Mouse (Mus musculus): ENCODE data around the gene AC153137.1. TPM values are rescaled to one million over a fixed set of nuclear protein-coding genes. Genes with fewer than 3 reads are reported as not detected.

The AC153137.1 gene
- total and polyA plus RNA-seq, 3 experiments: not detected

DNA sequence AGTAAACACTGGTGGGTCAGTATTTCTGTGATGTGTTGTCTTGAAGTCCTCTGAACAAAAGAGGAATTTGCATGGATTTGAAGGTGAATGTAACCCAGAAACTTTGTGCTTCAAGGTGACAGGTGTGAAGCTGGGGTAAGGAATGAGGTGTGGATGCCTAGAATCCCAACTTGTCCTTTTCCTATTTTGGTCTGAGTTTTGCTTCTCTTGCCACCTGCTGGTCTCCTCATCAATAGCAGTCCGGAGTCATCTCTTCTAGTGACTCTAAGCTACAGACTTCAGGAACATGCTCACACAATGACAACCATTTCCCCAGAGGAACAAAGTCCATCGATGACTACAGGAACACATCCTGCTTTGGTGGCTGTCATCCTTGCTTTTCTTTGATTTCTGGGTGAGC lies 46.9 kb downstream of the AC153137.1 start:
- no peak overlapping the region for H3K27ac ChIP-seq (ENCODE audit: insufficient read depth, low read depth)
- H3K4me2 ChIP-seq (ENCODE audit: insufficient read depth, low read depth, poor library complexity, severe bottlenecking): no peak overlapping the region
- no peak for DNase-seq (ENCODE audit: extremely low read depth)
- no peaks in the 10 kb centered on the region for H3K36me3 ChIP-seq (replicated peaks in 1 of 2; ENCODE audit: control insufficient read depth in 1 of 2, insufficient read depth in 1 of 2, low read length in 1 of 2)
- H3K9ac ChIP-seq (ENCODE audit: insufficient read depth, low read depth): no peak overlapping the region
- no peaks in the 10 kb centered on the region for H3K27me3 ChIP-seq (replicated peaks)
- no peaks in the 10 kb centered on the region for H3K4me1 ChIP-seq (ENCODE audit: control insufficient read depth in 1 of 2, insufficient read depth in 2 of 2)
- dilution Hi-C loops (cut with MboI; ENCODE audit: extremely low pct_ligation_motif_present, extremely low pct_unique_long_range_greater_than_20kb, low sequenced_read_pairs) (no loop called here), in situ Hi-C loops (cut with MboI; ENCODE audit: low pct_ligation_motif_present, low pct_unique_long_range_greater_than_20kb, low sequenced_read_pairs) (loop anchor here (10.0 to 25.0 kb wide), 3 partner anchors 46 to 231 kb away; no protein-coding TSS in a partner anchor)
- H3K79me2 ChIP-seq (replicated peaks; ENCODE audit: control insufficient read depth, extremely low read depth, insufficient read depth, poor library complexity, severe bottlenecking): no peaks in the 10 kb centered on the region
- H3K4me3 ChIP-seq (replicated peaks in 1 of 3; ENCODE audit: low read depth in 2 of 3, low read length in 2 of 3, poor library complexity in 1 of 3): no peak overlapping the region
- TF ChIP-seq TBP (conservative IDR thresholded peaks at IDR 0.05; ENCODE audit: low read depth, low read length): no peak
- peak in 1 of 2 experiments; percentile 60; a peak in 3 of 4 replicates for TF ChIP-seq CTCF (conservative IDR thresholded peaks at IDR 0.05 in 1 of 2, IDR thresholded peaks at IDR 0.05 in 1 of 2; ENCODE audit: low read depth in 2 of 2, low read length in 2 of 2)
- TF ChIP-seq RAD21 (IDR thresholded peaks at IDR 0.05; ENCODE audit: low read depth, low read length): peak; percentile 48
- no peak for TF ChIP-seq MYC (IDR thresholded peaks at IDR 0.05; ENCODE audit: low read depth, low read length)
- no peak for TF ChIP-seq ZNF384 (IDR thresholded peaks at IDR 0.05; ENCODE audit: low read depth, low read length)
- peak; percentile 67 for TF ChIP-seq SMC3 (IDR thresholded peaks at IDR 0.05; ENCODE audit: low read depth, low read length)
- TF ChIP-seq ETS1 (conservative IDR thresholded peaks at IDR 0.05; ENCODE audit: low read depth, low read length): no peak
- no peak for TF ChIP-seq MAX (IDR thresholded peaks at IDR 0.05; ENCODE audit: low read length)
- no peak for TF ChIP-seq EP300 (IDR thresholded peaks at IDR 0.05; ENCODE audit: low read length)
- TF ChIP-seq ZKSCAN1 (IDR thresholded peaks at IDR 0.05; ENCODE audit: borderline replicate concordance, low read depth, low read length): no peak
- TF ChIP-seq ZC3H11A (IDR thresholded peaks at IDR 0.05; ENCODE audit: low read depth, low read length): no peak; the same call in 1 of the 2 replicates
- TF ChIP-seq JUND (conservative IDR thresholded peaks at IDR 0.05; ENCODE audit: low read depth, low read length): no peak
- TF ChIP-seq IRF4 (IDR thresholded peaks at IDR 0.05; ENCODE audit: low read depth, low read length): no peak
- no peaks in the 10 kb centered on the region for H3K9me3 ChIP-seq (replicated peaks; ENCODE audit: low read length)

DNA sequence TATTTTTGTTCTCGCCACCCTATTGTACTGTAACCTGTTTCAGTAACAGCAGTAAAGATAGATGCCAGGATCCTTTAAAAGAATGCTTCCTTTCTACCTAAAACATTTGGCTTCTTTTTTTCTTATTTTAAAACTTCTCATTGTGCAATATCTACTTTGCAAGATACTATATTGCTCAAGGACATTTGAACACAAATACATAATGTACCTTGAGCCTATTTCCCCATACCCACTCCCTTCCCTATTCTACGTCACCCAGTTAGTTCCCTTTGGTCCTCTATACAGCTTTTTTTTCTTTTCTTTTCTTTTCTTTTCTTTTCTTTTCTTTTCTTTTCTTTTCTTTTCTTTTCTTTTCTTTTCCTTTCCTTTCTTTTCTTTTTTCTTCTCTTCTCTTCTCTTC lies 47.6 kb downstream of the AC153137.1 start:
- Histone ChIP-seq H3K4me3 (replicated peaks in 1 of 3; ENCODE audit: low read depth in 2 of 3, low read length in 2 of 3, poor library complexity in 1 of 3) (no peak overlapping the region), H3K36me3 (replicated peaks in 1 of 2; ENCODE audit: control insufficient read depth in 1 of 2, insufficient read depth in 1 of 2, low read length in 1 of 2) (no peaks in the 10 kb centered on the region)

More for the DNA sequence above, 47.6 kb downstream of the AC153137.1 start:
- no peak for TF ChIP-seq JUN (IDR thresholded peaks at IDR 0.05; ENCODE audit: insufficient read depth, low read depth, low read length)
- H3K4me1 ChIP-seq (ENCODE audit: control insufficient read depth in 1 of 2, insufficient read depth in 2 of 2): no peaks in the 10 kb centered on the region
- dilution Hi-C loops (cut with MboI; ENCODE audit: extremely low pct_ligation_motif_present, extremely low pct_unique_long_range_greater_than_20kb, low sequenced_read_pairs): no loop called here
- in situ Hi-C loops (cut with MboI; ENCODE audit: low pct_ligation_motif_present, low pct_unique_long_range_greater_than_20kb, low sequenced_read_pairs): loop anchor here (10.0 to 25.0 kb wide), 3 partner anchors 45 to 232 kb away; no protein-coding TSS in a partner anchor
- H3K27ac ChIP-seq (ENCODE audit: insufficient read depth, low read depth): no peak overlapping the region
- H3K79me2 ChIP-seq (replicated peaks; ENCODE audit: control insufficient read depth, extremely low read depth, insufficient read depth, poor library complexity, severe bottlenecking): no peaks in the 10 kb centered on the region
- H3K9me3 ChIP-seq (replicated peaks; ENCODE audit: low read length): no peaks in the 10 kb centered on the region
- no peak overlapping the region for H3K4me2 ChIP-seq (ENCODE audit: insufficient read depth, low read depth, poor library complexity, severe bottlenecking)
- no peak for DNase-seq (ENCODE audit: extremely low read depth)
- H3K27me3 ChIP-seq (replicated peaks): no peaks in the 10 kb centered on the region
- H3K9ac ChIP-seq (ENCODE audit: insufficient read depth, low read depth): no peak overlapping the region

Other genes with a start within 250 kb of the AC153137.1 start
- 38.8 and 39.8 TPM in 2 replicates for gene Phf3, start 104.0 kb downstream of the AC153137.1 start, total RNA-seq (2012; rRNA removed)
- gene Phf3, start 104.0 kb downstream of the AC153137.1 start, total RNA-seq (2014; rRNA removed): 40.6 and 47.7 TPM in 2 replicates
- gene Phf3, start 104.0 kb downstream of the AC153137.1 start, polyA plus RNA-seq (2012; ENCODE audit: insufficient read length, low read depth): 43.3 and 54.1 TPM in 2 replicates
- 0.08 TPM in 2 replicates for gene Lgsn, start 198.4 kb upstream of the AC153137.1 start, total RNA-seq (2012; rRNA removed)
- not detected in 2 replicates for gene Lgsn, start 198.4 kb upstream of the AC153137.1 start, total RNA-seq (2014; rRNA removed)
- gene Lgsn, start 198.4 kb upstream of the AC153137.1 start, polyA plus RNA-seq (2012; ENCODE audit: insufficient read length, low read depth): 0.42 and 0.70 TPM in 2 replicates
- 3.0 and 4.6 TPM in 2 replicates for gene 4931428L18Rik, start 244.7 kb upstream of the AC153137.1 start, total RNA-seq (2012; rRNA removed)
- 9.3 and 9.7 TPM in 2 replicates for gene 4931428L18Rik, start 244.7 kb upstream of the AC153137.1 start, total RNA-seq (2014; rRNA removed)
- gene 4931428L18Rik, start 244.7 kb upstream of the AC153137.1 start, polyA plus RNA-seq (2012; ENCODE audit: insufficient read length, low read depth): 11.0 and 13.1 TPM in 2 replicates
- gene Pih1d3, start 244.9 kb upstream of the AC153137.1 start, total RNA-seq (2012; rRNA removed): 0.17 TPM in 1 of 2 replicates, not detected in the other
- 0.35 and 0.47 TPM in 2 replicates for gene Pih1d3, start 244.9 kb upstream of the AC153137.1 start, total RNA-seq (2014; rRNA removed)
- gene Pih1d3, start 244.9 kb upstream of the AC153137.1 start, polyA plus RNA-seq (2012; ENCODE audit: insufficient read length, low read depth): 0.27 and 0.31 TPM in 2 replicates

All from CH12.LX (cell line).